Mouse (Mus musculus) liver, adult 2 months (tissue): ENCODE results near the gene Spata25.

ENCODE experiments used
- CTCF ChIP-seq: fragments of 200-500 bp; IDR thresholded peaks from 2 replicates; pipeline ENCODE4 v1.5.1; 2011; ENCODE audit warnings: low read depth, low read length, control low read depth
- POLR2A ChIP-seq: fragments of 200-500 bp; IDR thresholded peaks from 2 replicates; pipeline ENCODE4 v1.6.1; 2011; ENCODE audit warnings: low read length, control low read depth; ENCODE audit not compliant: insufficient read depth; ENCODE audit errors: extremely low read depth

DNA sequence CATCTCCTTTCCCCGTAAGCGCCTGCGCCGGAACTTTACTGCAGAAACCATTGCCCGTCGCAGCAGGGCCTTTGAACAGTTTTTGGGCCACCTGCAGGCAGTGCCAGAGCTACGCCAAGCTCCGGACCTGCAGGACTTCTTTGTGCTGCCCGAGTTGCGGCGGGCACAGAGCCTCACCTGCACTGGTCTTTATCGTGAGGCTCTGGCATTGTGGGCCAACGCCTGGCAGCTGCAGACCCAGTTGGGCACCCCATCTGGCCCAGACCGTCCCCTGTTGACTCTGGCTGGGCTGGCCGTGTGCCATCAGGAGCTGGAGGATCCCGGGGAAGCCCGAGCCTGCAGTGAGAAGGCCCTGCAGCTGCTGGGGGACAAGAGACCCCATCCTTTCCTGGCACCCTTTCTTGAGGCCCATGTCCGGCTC lies 36.5 kb downstream of the Spata25 start:
- no peak for TF ChIP-seq CTCF
- no peak for TF ChIP-seq POLR2A
